Mouse (Mus musculus): ENCODE results near the gene Slc25a21. TPM values are rescaled to one million over a fixed set of nuclear protein-coding genes. Genes with fewer than 3 reads are reported as not detected.

Slc25a21 gene
- polyA plus RNA-seq, 1 experiment from 2014 or later, result 0.08 TPM

DNA sequence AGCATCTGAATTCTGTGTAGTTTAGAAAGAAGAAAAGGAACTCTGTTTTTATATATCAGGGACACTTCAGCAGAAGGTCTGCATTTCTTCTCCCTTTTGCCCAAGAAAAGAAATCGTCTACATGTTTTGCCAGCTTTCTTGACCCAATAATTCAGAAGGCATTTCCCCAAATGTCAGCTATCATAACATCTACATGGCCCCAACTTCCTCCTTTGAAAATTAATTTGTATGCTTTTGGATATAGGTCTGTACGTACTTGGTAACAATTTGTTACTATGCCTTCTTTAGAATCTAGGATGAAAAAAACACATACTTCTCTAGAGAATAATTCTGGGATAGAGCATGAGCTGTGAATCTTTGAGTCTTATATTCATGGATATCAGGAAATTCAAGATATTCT, 34.0 kb downstream of the Slc25a21 start:
- Histone ChIP-seq H3K27me3 (replicated peaks; ENCODE audit: control insufficient read depth, insufficient read depth, low read length) (no peaks in the 10 kb centered on the region), H3K4me2 (replicated peaks; ENCODE audit: low read depth) (no peak overlapping the region), H3K4me3 (ENCODE audit: low read depth, low read length) (no peak overlapping the region), H3K9me3 (ENCODE audit: control insufficient read depth) (no peaks in the 10 kb centered on the region), H3K27ac (ENCODE audit: low read depth, low read length) (no peak overlapping the region), H3K4me1 (replicated peaks; ENCODE audit: control insufficient read depth, insufficient read depth, low read length) (no peaks in the 10 kb centered on the region; the same call in 1 of the 2 replicates), H3K36me3 (ENCODE audit: control insufficient read depth, insufficient read depth) (no peaks in the 10 kb centered on the region), H3K9ac (ENCODE audit: low read depth, low read length) (no peak overlapping the region)
- no peak for ATAC-seq
- WGBS, result 66% methylated on average over 2 of the region's 2 CpGs
- TF ChIP-seq CTCF (IDR thresholded peaks at IDR 0.05; ENCODE audit: low read depth), result no peak

DNA sequence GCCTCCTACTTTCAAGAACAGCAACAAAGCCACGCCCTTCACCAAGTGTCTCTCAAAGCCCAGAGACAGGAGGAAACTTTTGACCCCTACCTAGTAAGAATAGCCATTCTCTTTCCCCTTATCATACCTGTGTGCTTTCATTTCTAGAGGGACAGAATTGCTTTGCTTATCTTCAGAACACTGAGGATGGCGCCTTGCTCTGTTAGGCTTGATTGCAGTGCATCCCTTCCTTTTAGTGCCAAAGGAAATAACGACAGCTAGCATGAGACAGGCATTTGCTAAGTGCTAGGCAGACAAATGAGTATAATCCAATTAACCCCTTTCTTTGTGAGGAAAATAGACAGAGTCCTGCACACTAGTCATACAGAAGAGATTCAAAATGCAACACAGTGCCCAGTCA, 34.4 kb downstream of the Slc25a21 start:
- Histone ChIP-seq H3K36me3 (ENCODE audit: control insufficient read depth, insufficient read depth) (no peaks in the 10 kb centered on the region), H3K27me3 (replicated peaks; ENCODE audit: control insufficient read depth, insufficient read depth, low read length) (no peaks in the 10 kb centered on the region), H3K4me1 (replicated peaks; ENCODE audit: control insufficient read depth, insufficient read depth, low read length) (no peaks in the 10 kb centered on the region; the same call in 1 of the 2 replicates), H3K9me3 (ENCODE audit: control insufficient read depth) (no peaks in the 10 kb centered on the region), H3K9ac (ENCODE audit: low read depth, low read length) (no peak overlapping the region), H3K4me3 (ENCODE audit: low read depth, low read length) (no peak overlapping the region), H3K4me2 (replicated peaks; ENCODE audit: low read depth) (no peak overlapping the region), H3K27ac (ENCODE audit: low read depth, low read length) (no peak overlapping the region)
- ATAC-seq, result no peak
- WGBS, result 30% methylated on average over 3 of the region's 3 CpGs
- no peak for TF ChIP-seq CTCF (IDR thresholded peaks at IDR 0.05; ENCODE audit: low read depth)

DNA sequence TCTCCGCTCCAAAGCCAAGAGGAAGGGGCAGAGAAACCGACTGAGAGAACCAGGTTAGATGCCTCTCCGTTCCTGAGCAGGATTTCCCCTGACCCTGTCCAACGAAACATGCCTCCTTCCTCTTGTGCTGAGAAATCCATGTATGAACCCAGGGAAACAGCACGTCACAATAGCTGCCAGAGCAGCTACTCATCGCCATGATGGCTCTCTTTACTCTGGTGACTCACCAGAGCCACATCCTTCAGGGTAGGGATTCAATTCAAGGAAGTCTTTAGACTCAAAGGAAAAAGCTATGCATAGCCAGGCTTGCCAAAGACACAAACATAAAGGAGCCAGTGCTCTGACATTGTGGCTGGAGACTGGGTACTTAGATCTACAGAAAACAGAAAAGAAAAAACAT, 37.4 kb downstream of the Slc25a21 start:
- Histone ChIP-seq H3K27me3 (replicated peaks; ENCODE audit: control insufficient read depth, insufficient read depth, low read length) (no peaks in the 10 kb centered on the region), H3K9ac (ENCODE audit: low read depth, low read length) (no peak overlapping the region), H3K27ac (ENCODE audit: low read depth, low read length) (no peak overlapping the region), H3K36me3 (ENCODE audit: control insufficient read depth, insufficient read depth) (no peaks in the 10 kb centered on the region), H3K9me3 (ENCODE audit: control insufficient read depth) (no peaks in the 10 kb centered on the region), H3K4me2 (replicated peaks; ENCODE audit: low read depth) (no peak overlapping the region), H3K4me1 (replicated peaks; ENCODE audit: control insufficient read depth, insufficient read depth, low read length) (no peaks in the 10 kb centered on the region; the same call in 1 of the 2 replicates), H3K4me3 (ENCODE audit: low read depth, low read length) (no peak overlapping the region)
- no peak for TF ChIP-seq CTCF (IDR thresholded peaks at IDR 0.05; ENCODE audit: low read depth)
- ATAC-seq, result no peak
- WGBS, result 81% methylated on average over 6 of the region's 6 CpGs

DNA sequence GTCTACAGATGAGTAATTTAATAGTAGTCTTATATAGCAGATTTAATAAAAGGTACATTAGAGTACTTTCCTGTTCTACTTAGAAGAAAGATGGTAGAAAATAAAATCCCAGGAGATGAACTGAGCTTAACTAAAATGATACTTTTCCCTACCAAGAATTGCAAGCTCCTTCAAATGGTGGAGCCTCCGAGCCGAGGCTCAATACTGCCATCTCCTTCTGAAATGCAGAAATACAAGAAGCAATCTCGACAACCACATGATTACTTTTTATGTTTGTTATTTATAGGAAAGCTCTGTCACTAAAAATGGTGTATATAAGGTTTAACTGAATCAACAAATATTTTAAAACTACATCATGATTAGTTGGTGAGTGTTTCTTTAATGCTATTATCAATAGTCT, 39.0 kb downstream of the Slc25a21 start:
- Histone ChIP-seq H3K4me1 (replicated peaks; ENCODE audit: control insufficient read depth, insufficient read depth, low read length) (no peaks in the 10 kb centered on the region; the same call in 1 of the 2 replicates), H3K4me2 (replicated peaks; ENCODE audit: low read depth) (no peak overlapping the region), H3K27me3 (replicated peaks; ENCODE audit: control insufficient read depth, insufficient read depth, low read length) (no peaks in the 10 kb centered on the region), H3K9me3 (ENCODE audit: control insufficient read depth) (no peaks in the 10 kb centered on the region), H3K36me3 (ENCODE audit: control insufficient read depth, insufficient read depth) (no peaks in the 10 kb centered on the region), H3K4me3 (ENCODE audit: low read depth, low read length) (no peak overlapping the region), H3K27ac (ENCODE audit: low read depth, low read length) (no peak overlapping the region), H3K9ac (ENCODE audit: low read depth, low read length) (no peak overlapping the region)
- ATAC-seq, result no peak
- TF ChIP-seq CTCF (IDR thresholded peaks at IDR 0.05; ENCODE audit: low read depth), result peak; percentile 44
- 68% methylated on average over 3 of the region's 3 CpGs for WGBS

DNA sequence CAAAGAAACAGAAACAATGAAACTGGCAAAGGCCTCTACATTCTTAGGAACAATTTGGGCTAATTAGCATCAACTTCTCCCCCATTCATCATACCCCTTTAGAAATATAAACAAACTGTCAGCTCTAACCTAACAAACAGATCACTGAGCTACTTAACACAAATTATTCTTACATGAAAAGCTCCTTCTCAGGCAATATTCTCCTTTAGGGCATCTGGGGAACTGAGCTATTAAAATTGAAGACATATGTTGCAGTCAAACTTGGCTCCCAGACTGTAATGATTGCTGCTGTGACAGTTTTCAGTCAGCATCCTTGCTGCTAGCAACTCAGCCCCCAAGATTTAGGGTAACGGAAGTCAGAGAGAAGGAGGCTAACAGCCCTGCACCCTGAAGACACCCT, 58.3 kb downstream of the Slc25a21 start:
- Histone ChIP-seq H3K4me1 (replicated peaks; ENCODE audit: control insufficient read depth, insufficient read depth, low read length) (no peaks in the 10 kb centered on the region), H3K4me2 (replicated peaks; ENCODE audit: low read depth) (no peak overlapping the region), H3K9ac (ENCODE audit: low read depth, low read length) (no peak overlapping the region), H3K4me3 (ENCODE audit: low read depth, low read length) (no peak overlapping the region), H3K27me3 (replicated peaks; ENCODE audit: control insufficient read depth, insufficient read depth, low read length) (no peaks in the 10 kb centered on the region), H3K27ac (ENCODE audit: low read depth, low read length) (no peak overlapping the region), H3K9me3 (ENCODE audit: control insufficient read depth) (no peaks in the 10 kb centered on the region), H3K36me3 (ENCODE audit: control insufficient read depth, insufficient read depth) (no peaks in the 10 kb centered on the region)
- WGBS, result 81% methylated on average over 1 of the region's 1 CpGs
- no peak for TF ChIP-seq CTCF (IDR thresholded peaks at IDR 0.05; ENCODE audit: low read depth)
- ATAC-seq, result no peak

DNA sequence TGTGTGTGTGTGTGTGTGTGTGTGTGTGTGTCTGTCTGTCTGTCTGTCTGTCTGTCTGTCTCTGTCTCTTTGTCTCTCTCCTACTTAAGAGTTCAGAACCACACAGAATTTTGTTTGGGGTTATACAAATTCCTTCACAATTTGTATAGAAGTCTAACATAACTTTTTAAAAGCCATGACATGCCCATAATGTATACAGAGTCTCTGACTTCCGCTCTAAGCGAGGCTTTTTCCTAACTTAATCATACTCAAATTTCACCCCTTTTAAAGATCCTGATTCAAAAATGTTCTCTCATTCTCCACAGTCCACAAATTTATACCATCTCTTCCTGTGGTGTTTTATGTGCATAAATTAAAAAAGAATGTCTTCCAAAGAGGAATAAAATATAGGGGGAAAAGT, 59.5 kb downstream of the Slc25a21 start:
- Histone ChIP-seq H3K9me3 (ENCODE audit: control insufficient read depth) (no peaks in the 10 kb centered on the region), H3K4me3 (ENCODE audit: low read depth, low read length) (no peak overlapping the region), H3K27ac (ENCODE audit: low read depth, low read length) (no peak overlapping the region), H3K27me3 (replicated peaks; ENCODE audit: control insufficient read depth, insufficient read depth, low read length) (no peaks in the 10 kb centered on the region), H3K4me1 (replicated peaks; ENCODE audit: control insufficient read depth, insufficient read depth, low read length) (no peaks in the 10 kb centered on the region), H3K9ac (ENCODE audit: low read depth, low read length) (no peak overlapping the region), H3K36me3 (ENCODE audit: control insufficient read depth, insufficient read depth) (no peaks in the 10 kb centered on the region), H3K4me2 (replicated peaks; ENCODE audit: low read depth) (no peak overlapping the region)
- TF ChIP-seq CTCF (IDR thresholded peaks at IDR 0.05; ENCODE audit: low read depth), result no peak
- ATAC-seq, result no peak
- 61% methylated on average over 2 of the region's 2 CpGs for WGBS

DNA sequence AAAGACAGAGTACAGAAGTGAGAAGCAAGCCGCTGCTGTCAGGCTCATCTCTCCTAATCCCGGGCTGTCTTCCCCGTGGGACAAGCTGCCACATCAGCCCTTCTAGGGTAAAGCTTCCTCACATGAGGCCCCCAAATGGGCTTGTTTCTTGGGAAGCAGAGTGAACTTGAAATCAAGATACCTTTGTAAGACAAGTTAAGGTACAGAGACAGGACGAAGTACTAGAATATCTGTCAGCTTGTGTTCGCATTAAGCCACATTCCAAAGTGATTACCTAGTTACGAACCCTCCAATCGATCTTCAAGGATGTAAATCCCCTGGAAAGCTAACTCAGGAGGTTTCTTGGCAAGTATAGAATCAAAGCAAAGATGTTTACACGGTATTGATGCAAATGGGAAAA, 78.7 kb downstream of the Slc25a21 start:
- Histone ChIP-seq H3K4me1 (replicated peaks; ENCODE audit: control insufficient read depth, insufficient read depth, low read length) (no peaks in the 10 kb centered on the region), H3K27ac (ENCODE audit: low read depth, low read length) (no peak overlapping the region), H3K9me3 (ENCODE audit: control insufficient read depth) (no peaks in the 10 kb centered on the region), H3K27me3 (replicated peaks; ENCODE audit: control insufficient read depth, insufficient read depth, low read length) (no peaks in the 10 kb centered on the region), H3K4me2 (replicated peaks; ENCODE audit: low read depth) (no peak overlapping the region), H3K36me3 (ENCODE audit: control insufficient read depth, insufficient read depth) (no peaks in the 10 kb centered on the region), H3K4me3 (ENCODE audit: low read depth, low read length) (no peak overlapping the region), H3K9ac (ENCODE audit: low read depth, low read length) (no peak overlapping the region)
- TF ChIP-seq CTCF (IDR thresholded peaks at IDR 0.05; ENCODE audit: low read depth), result no peak
- 29% methylated on average over 8 of the region's 8 CpGs for WGBS
- no peak for ATAC-seq
